Mouse (Mus musculus) intestine, postnatal 0 days (tissue): ENCODE measurements at regions not wholly inside any gene's neighbourhood (a gene's known extent, or its start where the extent isn't known, plus 50 kb on each side); places are given as distances from the start of the nearest gene placed in this dataset.

Experiments
- ATAC-seq: fragments of 200-750 bp; cut with Nextera tagmentation; 2 replicates; pipeline ENCODE4 v1.8.0; 2017; ENCODE audit warnings: mild to moderate bottlenecking, moderate TSS enrichment, moderate library complexity
- H3K27ac ChIP-seq: fragments of 300-500 bp; sonication (generic); 2 replicates; pipeline ENCODE4 v1.5.1; 2014; ENCODE audit warnings: mild to moderate bottlenecking, low read depth, low read length, moderate library complexity
- H3K27me3 ChIP-seq: fragments of 300-500 bp; sonication (generic); replicated peaks from 2 replicates; pipeline ENCODE4 v1.6.1; 2014; ENCODE audit warnings: low read length, mixed read lengths; ENCODE audit not compliant: control insufficient read depth, insufficient read depth
- H3K36me3 ChIP-seq: fragments of 300-500 bp; sonication (generic); 2 replicates; pipeline ENCODE4 v1.6.1; 2014; ENCODE audit warnings: mild to moderate bottlenecking, moderate library complexity; ENCODE audit not compliant: control insufficient read depth, insufficient read depth
- H3K4me1 ChIP-seq: fragments of 300-500 bp; sonication (generic); replicated peaks from 2 replicates; pipeline ENCODE4 v1.6.1; 2014; ENCODE audit warnings: antibody characterized with exemption, low read length, mixed read lengths; ENCODE audit not compliant: control insufficient read depth, insufficient read depth
- H3K4me2 ChIP-seq: fragments of 300-500 bp; sonication (generic); replicated peaks from 2 replicates; pipeline ENCODE4 v1.6.1; 2014; ENCODE audit warnings: low read depth, mild to moderate bottlenecking, moderate library complexity
- H3K4me3 ChIP-seq: fragments of 300-500 bp; sonication (generic); 2 replicates; pipeline ENCODE4 v1.5.1; 2014; ENCODE audit warnings: low read depth, low read length
- H3K9ac ChIP-seq: fragments of 300-500 bp; sonication (generic); 2 replicates; pipeline ENCODE4 v1.6.1; 2014; ENCODE audit warnings: mild to moderate bottlenecking, low read depth, low read length
- H3K9me3 ChIP-seq: fragments of 300-500 bp; sonication (generic); 2 replicates; pipeline ENCODE4 v1.6.1; 2016; ENCODE audit warnings: mixed run types; ENCODE audit not compliant: control insufficient read depth
- CTCF ChIP-seq: sonication (generic); IDR thresholded peaks from 2 replicates; pipeline ENCODE4 v1.5.1; 2016; ENCODE audit warnings: low read depth, mild to moderate bottlenecking, control low read depth, antibody characterized with exemption, moderate library complexity
- WGBS: fragments of 180-500 bp; shearing (Covaris S2); extraction: QIAGEN DNeasy Blood & Tissue Kit; methylation state at CpG from one replicate; pipeline ENCODE4 v1.1.7; 2014; 5-methylcytosine and 5-hydroxymethylcytosine counted together

DNA sequence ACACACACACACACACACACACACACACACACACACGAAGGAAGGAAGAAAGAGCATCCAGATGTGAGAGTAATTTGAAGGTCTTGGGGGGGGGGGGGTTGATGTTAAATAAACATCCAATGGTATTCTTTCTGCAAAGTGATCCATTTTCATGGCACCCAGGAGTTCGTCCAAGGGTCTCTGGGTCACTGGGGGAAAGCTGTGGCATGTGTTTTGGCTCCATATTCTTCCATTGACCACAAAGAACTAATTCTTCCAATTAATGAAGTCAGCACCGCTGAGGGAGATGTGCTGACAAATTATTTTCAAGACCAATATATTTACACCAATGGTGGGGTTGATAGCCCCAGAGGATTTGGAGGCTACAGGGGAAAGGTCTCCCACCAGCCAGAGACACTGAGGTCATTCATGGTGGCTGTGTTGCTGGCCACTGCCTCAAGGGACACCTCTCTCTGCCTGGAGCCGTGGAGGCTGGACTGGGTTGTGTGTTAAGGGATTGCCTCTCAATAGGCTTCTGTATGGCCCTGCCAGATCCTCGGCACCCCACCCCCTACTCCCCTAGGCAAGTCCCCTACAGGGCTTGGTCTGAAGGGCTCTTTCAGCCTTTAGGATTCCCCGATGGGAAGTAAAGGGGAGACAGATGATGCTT is 99.1 kb upstream of the Pkdcc start:
- Histone ChIP-seq H3K36me3 (no peaks in the 10 kb centered on the region), H3K27me3 (no peaks in the 10 kb centered on the region; the same call in 1 of the 2 replicates), H3K9me3 (no peaks in the 10 kb centered on the region), H3K4me2 (no peak overlapping the region), H3K27ac (no peak overlapping the region), H3K9ac (no peak overlapping the region), H3K4me3 (no peak overlapping the region), H3K4me1 (no peaks in the 10 kb centered on the region)
- 50% methylated on average over 6 of the region's 6 CpGs for WGBS
- no peak for ATAC-seq
- TF ChIP-seq CTCF = no peak

GRCm38 (mm10) chr17:83120665-83121232 is 94.3 kb upstream of the Pkdcc start:
- TF ChIP-seq CTCF = no peak
- Histone ChIP-seq H3K9ac (no peak overlapping the region), H3K36me3 (no peaks in the 10 kb centered on the region), H3K4me1 (no peaks in the 10 kb centered on the region), H3K9me3 (no peaks in the 10 kb centered on the region), H3K4me3 (no peak overlapping the region), H3K4me2 (0 out of 2 replicates have a peak overlapping the region, but pooled peaks have one; percentile 27), H3K27ac (no peak overlapping the region), H3K27me3 (no peaks in the 10 kb centered on the region; the same call in 1 of the 2 replicates)
- 55% methylated on average over 16 of the region's 16 CpGs for WGBS
- ATAC-seq = no peak

DNA sequence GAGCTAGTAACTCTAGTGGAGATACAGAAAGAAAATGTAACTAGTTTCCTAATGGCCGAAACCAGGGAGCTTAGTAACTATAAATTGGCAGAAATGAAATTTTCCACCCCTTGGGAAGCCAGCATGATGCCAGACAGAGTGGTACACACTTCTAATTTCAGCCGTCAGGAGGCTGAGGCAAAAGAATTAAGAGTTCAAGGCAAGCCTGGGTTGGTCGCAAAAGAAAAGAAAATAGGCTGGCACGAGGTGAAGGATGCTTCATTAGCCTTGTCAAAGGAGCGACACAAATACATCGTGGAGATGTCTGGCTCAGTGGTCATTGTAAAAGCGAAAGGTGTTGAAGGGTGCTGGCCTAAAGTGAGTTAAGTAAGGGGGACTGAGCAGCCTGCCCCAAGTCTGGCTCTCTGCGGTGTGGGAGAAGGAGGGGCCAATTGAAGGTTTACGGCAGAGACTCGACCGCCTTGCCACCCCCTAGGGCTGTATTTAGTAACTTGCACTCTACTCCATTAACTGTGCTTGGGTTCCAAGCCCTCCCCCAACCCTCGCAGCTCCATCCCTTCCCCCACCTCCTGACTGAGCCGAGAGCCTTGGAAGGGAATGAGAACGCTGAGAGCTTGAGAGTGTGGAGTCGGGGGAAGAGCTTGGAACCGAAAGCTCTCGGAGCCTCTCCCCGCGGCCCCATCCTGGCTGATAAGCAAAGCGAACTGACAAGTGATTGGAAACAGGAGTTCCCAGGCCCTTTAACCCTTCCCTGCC is 92.4 kb upstream of the Pkdcc start:
- H3K4me1 ChIP-seq = no peaks in the 10 kb centered on the region
- no peaks in the 10 kb centered on the region; the same call in 1 of the 2 replicates for H3K27me3 ChIP-seq
- peak overlapping the region; percentile 12; the same call in 1 of the 2 replicates for H3K9ac ChIP-seq
- H3K27ac ChIP-seq = no peak overlapping the region
- ATAC-seq = peak; percentile 74
- H3K4me3 ChIP-seq = peak overlapping the region; percentile 37
- no peaks in the 10 kb centered on the region for H3K36me3 ChIP-seq
- WGBS = 7% methylated on average over 20 of the region's 20 CpGs
- no peaks in the 10 kb centered on the region for H3K9me3 ChIP-seq
- TF ChIP-seq CTCF = no peak
- H3K4me2 ChIP-seq = peak overlapping the region; percentile 79

DNA sequence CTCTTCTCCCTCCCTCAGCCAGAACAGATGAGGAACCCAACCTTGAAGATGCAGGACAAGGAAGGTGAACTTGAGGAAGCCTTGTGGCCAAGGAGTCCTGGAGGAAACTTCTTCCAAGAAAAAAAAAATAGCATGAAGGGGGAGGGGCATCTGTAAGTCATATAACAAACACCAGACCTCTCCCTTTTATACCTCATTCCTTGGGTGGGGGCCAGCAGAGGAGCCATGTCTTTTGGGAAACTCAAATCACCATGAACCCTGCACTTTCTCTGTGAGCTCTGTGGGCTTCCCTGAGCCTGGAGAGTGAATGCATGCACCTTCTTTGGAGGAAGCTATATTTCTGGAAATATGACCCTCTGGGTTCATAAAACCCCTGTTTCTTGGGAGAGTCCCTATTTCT is 90.0 kb upstream of the Pkdcc start:
- Histone ChIP-seq H3K4me3 (no peak overlapping the region), H3K9ac (no peak overlapping the region), H3K36me3 (no peaks in the 10 kb centered on the region), H3K27ac (no peak overlapping the region), H3K4me1 (no peaks in the 10 kb centered on the region), H3K27me3 (no peaks in the 10 kb centered on the region; the same call in 1 of the 2 replicates), H3K4me2 (no peak overlapping the region), H3K9me3 (no peaks in the 10 kb centered on the region)
- no peak for ATAC-seq
- no peak for TF ChIP-seq CTCF

GRCm38 (mm10) chr17:83127842-83128241 is 87.2 kb upstream of the Pkdcc start:
- Histone ChIP-seq H3K4me1 (no peaks in the 10 kb centered on the region), H3K27ac (no peak overlapping the region), H3K27me3 (no peaks in the 10 kb centered on the region), H3K9ac (no peak overlapping the region), H3K4me3 (no peak overlapping the region), H3K36me3 (no peaks in the 10 kb centered on the region), H3K4me2 (no peak overlapping the region), H3K9me3 (no peaks in the 10 kb centered on the region)
- no peak for TF ChIP-seq CTCF
- 81% methylated on average over 6 of the region's 6 CpGs for WGBS
- ATAC-seq = no peak

DNA sequence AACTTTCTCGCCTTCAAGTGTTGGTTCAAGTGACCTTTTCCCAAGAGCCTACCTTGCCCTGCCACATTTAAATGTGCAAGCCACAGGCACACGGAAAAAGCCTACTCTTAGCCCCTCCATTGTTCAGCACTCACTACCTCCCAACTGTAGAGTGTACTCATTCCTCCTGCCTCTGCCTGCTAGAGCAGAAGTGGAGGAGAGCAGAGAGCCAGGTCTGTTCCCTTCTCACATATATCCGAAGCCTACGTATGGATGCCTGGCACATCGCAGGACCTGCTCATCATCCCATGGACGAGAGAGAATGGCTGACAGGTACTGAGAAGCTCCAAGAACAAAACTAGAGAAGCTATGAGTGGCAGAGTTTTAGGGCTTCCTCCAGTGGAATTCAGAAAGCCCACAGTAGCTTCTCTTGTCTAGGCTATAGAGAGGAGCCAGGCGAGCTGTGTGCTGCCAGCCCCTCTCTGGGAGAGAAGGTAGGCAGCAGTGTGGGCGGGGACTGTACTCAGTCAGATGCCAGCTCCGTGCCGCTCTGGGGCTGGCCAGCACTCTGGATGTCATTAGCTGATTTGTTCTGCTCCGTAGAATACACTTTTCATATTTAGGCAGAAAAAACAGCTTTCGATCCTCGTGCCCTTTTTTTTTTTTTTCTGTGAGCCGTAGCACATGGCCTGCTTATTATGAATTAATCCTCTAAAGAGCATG is 86.1 kb upstream of the Pkdcc start:
- Histone ChIP-seq H3K27me3 (no peaks in the 10 kb centered on the region), H3K9ac (no peak overlapping the region), H3K4me1 (no peaks in the 10 kb centered on the region), H3K4me2 (no peak overlapping the region), H3K4me3 (no peak overlapping the region), H3K36me3 (no peaks in the 10 kb centered on the region), H3K27ac (no peak overlapping the region), H3K9me3 (no peaks in the 10 kb centered on the region)
- WGBS = 82% methylated on average over 14 of the region's 14 CpGs
- TF ChIP-seq CTCF = no peak
- ATAC-seq = no peak
